Mouse (Mus musculus) forebrain, embryonic 10.5 days (tissue): Measurements from ENCODE around the gene 2510039O18Rik. TPM values are rescaled to one million over a fixed set of nuclear protein-coding genes. Genes with fewer than 3 reads are reported as not detected.
A peak's percentile ranks its signal among the peaks of the same experiment; 100 is the strongest.

Experiments
- DNase-seq: peaks from one replicate; pipeline ENCODE4 v3.0.0-alpha.2; 2017; ENCODE audit warnings: low spot score; ENCODE audit errors: extremely low spot score
- H3K27ac ChIP-seq: fragments of 300-500 bp; sonication (generic); 2 replicates; pipeline ENCODE4 v1.5.1; 2016; ENCODE audit warnings: mild to moderate bottlenecking
- H3K27me3 ChIP-seq: fragments of 300-500 bp; sonication (generic); 2 replicates; pipeline ENCODE4 v1.6.1; 2016; ENCODE audit warnings: mild to moderate bottlenecking; ENCODE audit not compliant: poor library complexity, severe bottlenecking
- H3K36me3 ChIP-seq: fragments of 300-500 bp; sonication (generic); replicated peaks from 2 replicates; pipeline ENCODE4 v1.6.1; 2016; ENCODE audit warnings: mild to moderate bottlenecking, moderate library complexity
- H3K4me1 ChIP-seq: fragments of 300-500 bp; sonication (generic); 2 replicates; pipeline ENCODE4 v1.6.1; 2016
- H3K4me3 ChIP-seq: fragments of 300-500 bp; sonication (generic); 2 replicates; pipeline ENCODE4 v1.5.1; 2016; ENCODE audit warnings: mild to moderate bottlenecking, moderate library complexity
- H3K9me3 ChIP-seq: fragments of 300-500 bp; sonication (generic); 2 replicates; pipeline ENCODE4 v1.6.1; 2016; ENCODE audit warnings: mild to moderate bottlenecking, moderate library complexity
- WGBS: fragments of 180-500 bp; shearing (Covaris S2); methylation state at CpG from one replicate; pipeline ENCODE4 v1.1.7; 2016; 5-methylcytosine and 5-hydroxymethylcytosine counted together
- polyA plus RNA-seq: library from polyadenylated mRNA; unstranded; fragments of >200 nt; fragmentation: Nextera tagmentation; extraction: Ambion mirVana; gene quantifications from 2 replicates; pipeline ENCODE4 v1.2.1, GENCODE M21; 2016

2510039O18Rik gene
- 9.0 and 9.2 TPM in 2 replicates for polyA plus RNA-seq

GRCm38 (mm10) chr4:147940576-147941044 is at the start of gene 2510039O18Rik:
Gene 2510039O18Rik, plus strand, starts transcription at chr4:147940895.
- Histone ChIP-seq H3K36me3 (peaks cover 31% of the 10 kb centered on the region), H3K27me3 (peaks cover 12% of the 10 kb centered on the region), H3K27ac (peak within 1 kb of the TSS; percentile 83), H3K4me3 (peak within 1 kb of the TSS; percentile 99), H3K9me3 (no peaks in the 10 kb centered on the region), H3K4me1 (peaks cover 54% of the 10 kb centered on the region)
- 2% methylated on average over 35 of the region's 35 CpGs for WGBS
- DNase-seq: peak; percentile 91

- no peaks in the 10 kb centered on the region for H3K27me3 ChIP-seq
- no peaks in the 10 kb centered on the region for H3K4me1 ChIP-seq
- 90% methylated on average over 4 of the region's 4 CpGs for WGBS
- no peak overlapping the region for H3K27ac ChIP-seq
- H3K9me3 ChIP-seq: no peaks in the 10 kb centered on the region
- no peak overlapping the region for H3K4me3 ChIP-seq
- H3K36me3 ChIP-seq: peaks cover 99% of the 10 kb centered on the region
- no peak for DNase-seq
Measured at GRCm38 (mm10) chr4:147895815-147896330, 44.8 kb upstream of the 2510039O18Rik start.

- peaks cover 97% of the 10 kb centered on the region for H3K36me3 ChIP-seq
Measured at GRCm38 (mm10) chr4:147896411-147896810, 44.3 kb upstream of the 2510039O18Rik start.

GRCm38 (mm10) chr4:147897348-147897747 is 43.3 kb upstream of the 2510039O18Rik start:
- no peaks in the 10 kb centered on the region for H3K27me3 ChIP-seq
- H3K4me1 ChIP-seq: no peaks in the 10 kb centered on the region
- H3K9me3 ChIP-seq: no peaks in the 10 kb centered on the region
- no peak overlapping the region for H3K4me3 ChIP-seq
- 89% methylated on average over 3 of the region's 3 CpGs for WGBS
- H3K36me3 ChIP-seq: peaks cover 96% of the 10 kb centered on the region
- no peak for DNase-seq
- no peak overlapping the region for H3K27ac ChIP-seq

More at GRCm38 (mm10) chr4:147896411-147896810, 44.3 kb upstream of the 2510039O18Rik start:
- Histone ChIP-seq H3K4me3 (no peak overlapping the region), H3K9me3 (no peaks in the 10 kb centered on the region), H3K4me1 (no peaks in the 10 kb centered on the region), H3K27ac (no peak overlapping the region), H3K27me3 (no peaks in the 10 kb centered on the region)
- 89% methylated on average over 1 of the region's 1 CpGs for WGBS
- no peak for DNase-seq

- H3K36me3 ChIP-seq: peaks cover 76% of the 10 kb centered on the region
Measured at GRCm38 (mm10) chr4:147900452-147900851, 40.2 kb upstream of the 2510039O18Rik start.

GRCm38 (mm10) chr4:147902906-147903500 is 37.7 kb upstream of the 2510039O18Rik start:
- Histone ChIP-seq H3K36me3 (peaks cover 51% of the 10 kb centered on the region), H3K4me1 (peaks cover 20% of the 10 kb centered on the region), H3K27me3 (no peaks in the 10 kb centered on the region), H3K9me3 (no peaks in the 10 kb centered on the region), H3K27ac (no peak overlapping the region), H3K4me3 (peak overlapping the region; percentile 93; the same call in 1 of the 2 replicates)
- 90% methylated on average over 12 of the region's 12 CpGs for WGBS
- no peak for DNase-seq

More at GRCm38 (mm10) chr4:147900452-147900851, 40.2 kb upstream of the 2510039O18Rik start:
- no peaks in the 10 kb centered on the region for H3K9me3 ChIP-seq
- WGBS: 96% methylated on average over 7 of the region's 7 CpGs
- H3K4me3 ChIP-seq: no peak overlapping the region
- peaks cover 19% of the 10 kb centered on the region for H3K4me1 ChIP-seq
- no peak overlapping the region for H3K27ac ChIP-seq
- H3K27me3 ChIP-seq: no peaks in the 10 kb centered on the region
- DNase-seq: no peak

- no peak for DNase-seq
- 82% methylated on average over 3 of the region's 3 CpGs for WGBS
- peaks cover 20% of the 10 kb centered on the region for H3K4me1 ChIP-seq
- no peaks in the 10 kb centered on the region for H3K9me3 ChIP-seq
- H3K27me3 ChIP-seq: no peaks in the 10 kb centered on the region
- peaks cover 45% of the 10 kb centered on the region for H3K36me3 ChIP-seq
- H3K27ac ChIP-seq: no peak overlapping the region
- H3K4me3 ChIP-seq: peak overlapping the region; percentile 93
Measured at GRCm38 (mm10) chr4:147903601-147904000, 37.1 kb upstream of the 2510039O18Rik start.

- Histone ChIP-seq H3K9me3 (no peaks in the 10 kb centered on the region), H3K4me3 (peak within 1 kb of the TSS; percentile 93), H3K36me3 (peaks cover 36% of the 10 kb centered on the region), H3K27ac (peak within 1 kb of the TSS; percentile 99), H3K4me1 (peaks cover 20% of the 10 kb centered on the region), H3K27me3 (no peaks in the 10 kb centered on the region)
- WGBS: under 1% methylated on average over 56 of the region's 59 CpGs
- peak; percentile 92 for DNase-seq
Measured at GRCm38 (mm10) chr4:147904313-147905089, 36.2 kb upstream of the 2510039O18Rik start, which contains the start of gene Mfn2. Gene Mfn2, minus strand, starts transcription at chr4:147904704.

GRCm38 (mm10) chr4:147905090-147905659 is 35.5 kb upstream of the 2510039O18Rik start:
- Histone ChIP-seq H3K4me1 (peaks cover 20% of the 10 kb centered on the region), H3K36me3 (peaks cover 32% of the 10 kb centered on the region), H3K4me3 (peak overlapping the region; percentile 93), H3K9me3 (no peaks in the 10 kb centered on the region), H3K27me3 (no peaks in the 10 kb centered on the region), H3K27ac (peak overlapping the region; percentile 99)
- DNase-seq: no peak
- 3% methylated on average over 8 of the region's 8 CpGs for WGBS

- Histone ChIP-seq H3K36me3 (peaks cover 26% of the 10 kb centered on the region), H3K4me1 (peaks cover 20% of the 10 kb centered on the region), H3K27me3 (no peaks in the 10 kb centered on the region), H3K27ac (no peak overlapping the region), H3K4me3 (no peak overlapping the region), H3K9me3 (no peaks in the 10 kb centered on the region)
- DNase-seq: no peak
- 85% methylated on average over 5 of the region's 5 CpGs for WGBS
Measured at GRCm38 (mm10) chr4:147906230-147906629, 34.5 kb upstream of the 2510039O18Rik start.

- Histone ChIP-seq H3K27ac (no peak overlapping the region), H3K9me3 (no peaks in the 10 kb centered on the region), H3K27me3 (no peaks in the 10 kb centered on the region), H3K36me3 (peaks cover 26% of the 10 kb centered on the region), H3K4me3 (no peak overlapping the region), H3K4me1 (peaks cover 9% of the 10 kb centered on the region)
- DNase-seq: no peak
- WGBS: 95% methylated on average over 5 of the region's 5 CpGs
Measured at GRCm38 (mm10) chr4:147909486-147909885, 31.2 kb upstream of the 2510039O18Rik start.

- Histone ChIP-seq H3K27ac (no peak overlapping the region), H3K9me3 (no peaks in the 10 kb centered on the region), H3K36me3 (peaks cover 28% of the 10 kb centered on the region), H3K4me1 (peaks cover 11% of the 10 kb centered on the region), H3K27me3 (no peaks in the 10 kb centered on the region), H3K4me3 (no peak overlapping the region)
- 58% methylated on average over 7 of the region's 7 CpGs for WGBS
- DNase-seq: no peak
Measured at GRCm38 (mm10) chr4:147918459-147919121, 22.1 kb upstream of the 2510039O18Rik start.
